Mouse (Mus musculus) ES-E14 (cell line): ENCODE results near the gene Tef. TPM values are rescaled to one million over a fixed set of nuclear protein-coding genes. Genes with fewer than 3 reads are reported as not detected.

Source experiments
- DNase-seq: peaks from one replicate; pipeline ENCODE4 v3.0.0-alpha.2; 2013; ENCODE audit warnings: low read depth, low spot score
- H3K27ac ChIP-seq: 2 replicates; pipeline ENCODE4 v1.5.1; 2012; ENCODE audit warnings: low read depth, mild to moderate bottlenecking, low read length, moderate library complexity, mixed read lengths; ENCODE audit not compliant: poor library complexity, insufficient read depth, severe bottlenecking
- H3K36me3 ChIP-seq: 2 replicates; pipeline ENCODE4 v1.6.1; 2012; ENCODE audit warnings: mild to moderate bottlenecking, low read length, moderate library complexity, mixed read lengths; ENCODE audit not compliant: control insufficient read depth, poor library complexity, insufficient read depth, severe bottlenecking
- H3K4me1 ChIP-seq, 2 experiments: fragments of 150-350 bp in 1 of 2; sonication (generic) in 1 of 2; 2 replicates each; pipeline ENCODE4 v1.6.1; 2012; ENCODE audit warnings: low read length in 2 of 2, mild to moderate bottlenecking in 1 of 2, mixed read lengths in 1 of 2; ENCODE audit not compliant: control insufficient read depth in 2 of 2, insufficient read depth in 2 of 2, poor library complexity in 1 of 2
- H3K4me3 ChIP-seq, 2 experiments: fragments of 150-350 bp in 1 of 2; sonication (generic) in 1 of 2; 2 replicates each; pipeline ENCODE4 v1.5.1; 2012; ENCODE audit warnings: low read length in 2 of 2, low read depth in 1 of 2, mild to moderate bottlenecking in 1 of 2, mixed read lengths in 1 of 2; ENCODE audit not compliant: insufficient read depth in 1 of 2, poor library complexity in 1 of 2, severe bottlenecking in 1 of 2
- H3K9ac ChIP-seq: 2 replicates; pipeline ENCODE4 v1.6.1; 2012; ENCODE audit warnings: low read depth, mild to moderate bottlenecking, low read length, mixed read lengths; ENCODE audit not compliant: poor library complexity, insufficient read depth, severe bottlenecking
- H3K9me3 ChIP-seq: fragments of 150-350 bp; sonication (generic); 2 replicates; pipeline ENCODE4 v1.6.1; 2012; ENCODE audit warnings: low read depth, mild to moderate bottlenecking, low read length; ENCODE audit not compliant: control insufficient read depth, insufficient read depth
- CHD2 ChIP-seq: IDR thresholded peaks from 2 replicates; pipeline ENCODE4 v1.6.1; 2014; ENCODE audit warnings: mild to moderate bottlenecking, low read depth, low read length, inconsistent platforms
- HCFC1 ChIP-seq: IDR thresholded peaks from 2 replicates; pipeline ENCODE4 v1.6.1; 2012; ENCODE audit warnings: low read length, inconsistent platforms, borderline replicate concordance; ENCODE audit not compliant: insufficient read depth
- MAFK ChIP-seq: IDR thresholded peaks from 2 replicates; pipeline ENCODE4 v1.6.1; 2014; ENCODE audit warnings: mild to moderate bottlenecking, low read depth, low read length, inconsistent platforms; ENCODE audit not compliant: insufficient read depth
- ZC3H11A ChIP-seq: IDR thresholded peaks from 2 replicates; pipeline ENCODE4 v1.6.1; 2012; ENCODE audit warnings: low read depth, mild to moderate bottlenecking, inconsistent platforms, low read length, borderline replicate concordance
- ZNF384 ChIP-seq: IDR thresholded peaks from 2 replicates; pipeline ENCODE4 v1.6.1; 2012; ENCODE audit warnings: low read depth, low read length, inconsistent platforms
- in situ Hi-C, 2 experiments: fragments of 600-800 bp; cut with MboI; formaldehyde crosslinking; loops; one replicate each; pipeline ENCODE4 v1.15.1; 2025; ENCODE audit warnings: low sequenced_read_pairs in 2 of 2, inconsistent platforms in 1 of 2; ENCODE audit not compliant: unreplicated experiment in 2 of 2
- total RNA-seq: library from RNA; depleted of rRNA; stranded (reverse); fragments of 300-350 nt; gene quantifications from 2 replicates; pipeline ENCODE4 v1.2.3, GENCODE M21; 2012; rRNA removed

Tef gene
- total RNA-seq, 1 experiment = 20.9 TPM

GRCm38 (mm10) chr15:81869985-81870384, 67.8 kb downstream of the Tef start:
- in situ Hi-C loops = no loop called here

GRCm38 (mm10) chr15:81871604-81872261, 69.5 kb downstream of the Tef start, which contains the start of gene Phf5a:
Gene Phf5a, minus strand, starts transcription at chr15:81871911.
- Histone ChIP-seq H3K4me1 (peaks cover 0 to 3% of the 10 kb centered on the region in 2 experiments; a peak in 2 of 4 replicates), H3K9me3 (no peaks in the 10 kb centered on the region), H3K27ac (peak within 1 kb of the TSS; percentile 87), H3K36me3 (peaks cover 31% of the 10 kb centered on the region), H3K9ac (peak within 1 kb of the TSS; percentile 96), H3K4me3 (peak within 1 kb of the TSS; percentile 71 to 92)
- no peak for TF ChIP-seq ZNF384
- no peak for TF ChIP-seq ZC3H11A
- TF ChIP-seq MAFK = no peak
- TF ChIP-seq CHD2 = peak; percentile 98
- TF ChIP-seq HCFC1 = no peak; the same call in 1 of the 2 replicates
- in situ Hi-C loops = no loop called here
- DNase-seq = peak; percentile 94

More at GRCm38 (mm10) chr15:81869985-81870384, 67.8 kb downstream of the Tef start:
- TF ChIP-seq MAFK = no peak
- no peak for TF ChIP-seq CHD2
- no peak for TF ChIP-seq HCFC1
- no peak for TF ChIP-seq ZC3H11A
- TF ChIP-seq ZNF384 = no peak
- peaks cover 36% of the 10 kb centered on the region for H3K36me3 ChIP-seq
- no peak overlapping the region for H3K4me3 ChIP-seq
- H3K27ac ChIP-seq = no peak overlapping the region
- no peak for DNase-seq
- no peaks in the 10 kb centered on the region for H3K9me3 ChIP-seq
- peaks cover 0 to 3% of the 10 kb centered on the region in 2 experiments; a peak in 2 of 4 replicates for H3K4me1 ChIP-seq
- H3K9ac ChIP-seq = no peak overlapping the region

- H3K4me3 ChIP-seq = peak within 1 kb of the TSS; percentile 71 to 92
- peak; percentile 80 for TF ChIP-seq HCFC1
- TF ChIP-seq ZC3H11A = no peak
- TF ChIP-seq MAFK = peak; percentile 81
- H3K9ac ChIP-seq = peak within 1 kb of the TSS; percentile 96
- peak within 1 kb of the TSS; percentile 87 for H3K27ac ChIP-seq
- peaks cover 0 to 3% of the 10 kb centered on the region in 2 experiments; a peak in 2 of 4 replicates for H3K4me1 ChIP-seq
- in situ Hi-C loops = no loop called here
- peak; percentile 100 for DNase-seq
- H3K9me3 ChIP-seq = no peaks in the 10 kb centered on the region
- peaks cover 25% of the 10 kb centered on the region for H3K36me3 ChIP-seq
Observed at GRCm38 (mm10) chr15:81872262-81873136, 70.3 kb downstream of the Tef start, which contains the start of gene Aco2. Gene Aco2, plus strand, starts transcription at chr15:81872309.

Other genes starting within 250 kb of the Tef start
- gene Ep300, start 217.1 kb upstream of the Tef start, total RNA-seq = 48.5 and 58.4 TPM in 2 replicates
- 111 and 119 TPM in 2 replicates for gene L3mbtl2, start 138.5 kb upstream of the Tef start, total RNA-seq
- 0.98 and 1.6 TPM in 2 replicates for gene Chadl, start 105.1 kb upstream of the Tef start, total RNA-seq
- 19.0 and 22.5 TPM in 2 replicates for gene Zc3h7b, start 57.4 kb upstream of the Tef start, total RNA-seq
- 148 and 178 TPM in 2 replicates for gene Rangap1, start 56.9 kb upstream of the Tef start, total RNA-seq
- gene Tob2, start 56.4 kb downstream of the Tef start, total RNA-seq = 16.7 and 20.9 TPM in 2 replicates
- gene Phf5a, start 69.5 kb downstream of the Tef start, total RNA-seq = 112 and 157 TPM in 2 replicates
- 444 and 478 TPM in 2 replicates for gene Aco2, start 69.9 kb downstream of the Tef start, total RNA-seq
- gene Polr3h, start 123.8 kb downstream of the Tef start, total RNA-seq = 72.4 and 83.7 TPM in 2 replicates
- 1.2 TPM in 2 replicates for gene Csdc2, start 134.3 kb downstream of the Tef start, total RNA-seq
- gene Pmm1, start 158.5 kb downstream of the Tef start, total RNA-seq = 299 and 342 TPM in 2 replicates
- 29.9 and 41.1 TPM in 2 replicates for gene 1700029P11Rik, start 178.1 kb downstream of the Tef start, total RNA-seq
- 69.1 and 84.6 TPM in 2 replicates for gene Xrcc6, start 185.4 kb downstream of the Tef start, total RNA-seq
- gene Desi1, start 231.4 kb downstream of the Tef start, total RNA-seq = 8.8 and 15.9 TPM in 2 replicates
- gene Snu13, start 245.2 kb downstream of the Tef start, total RNA-seq = 212 and 293 TPM in 2 replicates